Mouse (Mus musculus) forebrain, embryonic 13.5 days (tissue): ENCODE measurements around the gene Ubald2. TPM values are rescaled to one million over a fixed set of nuclear protein-coding genes. Genes with fewer than 3 reads are reported as not detected.

ENCODE experiments used
- ATAC-seq: fragments of 200-750 bp; cut with Nextera tagmentation; 2 replicates; pipeline ENCODE4 v1.8.0; 2017
- H3K27ac ChIP-seq: fragments of 300-500 bp; sonication (generic); 2 replicates; pipeline ENCODE4 v1.5.1; 2015; ENCODE audit warnings: inconsistent platforms, mild to moderate bottlenecking, moderate library complexity
- H3K27me3 ChIP-seq: fragments of 300-500 bp; sonication (generic); 2 replicates; pipeline ENCODE4 v1.6.1; 2015; ENCODE audit warnings: mild to moderate bottlenecking, inconsistent platforms
- H3K36me3 ChIP-seq: fragments of 300-500 bp; sonication (generic); 2 replicates; pipeline ENCODE4 v1.6.1; 2015; ENCODE audit warnings: mild to moderate bottlenecking, inconsistent platforms; ENCODE audit not compliant: poor library complexity, severe bottlenecking
- H3K4me1 ChIP-seq: fragments of 300-500 bp; sonication (generic); 2 replicates; pipeline ENCODE4 v1.6.1; 2015; ENCODE audit warnings: inconsistent platforms
- H3K4me2 ChIP-seq: fragments of 300-500 bp; sonication (generic); 2 replicates; pipeline ENCODE4 v1.6.1; 2015; ENCODE audit warnings: inconsistent platforms, mild to moderate bottlenecking, moderate library complexity
- H3K4me3 ChIP-seq: fragments of 300-500 bp; sonication (generic); 2 replicates; pipeline ENCODE4 v1.5.1; 2015; ENCODE audit warnings: mild to moderate bottlenecking, inconsistent platforms
- H3K9ac ChIP-seq: fragments of 300-500 bp; sonication (generic); 2 replicates; pipeline ENCODE4 v1.6.1; 2015; ENCODE audit warnings: mild to moderate bottlenecking, inconsistent platforms
- H3K9me3 ChIP-seq: fragments of 300-500 bp; sonication (generic); replicated peaks from 2 replicates; pipeline ENCODE4 v1.6.1; 2016; ENCODE audit warnings: inconsistent platforms
- WGBS: fragments of 180-500 bp; shearing (Covaris S2); methylation state at CpG from one replicate; pipeline ENCODE4 v1.1.7; 2015; 5-methylcytosine and 5-hydroxymethylcytosine counted together
- polyA plus RNA-seq: library from polyadenylated mRNA; unstranded; fragments of >200 nt; fragmentation: Nextera tagmentation; extraction: Ambion mirVana; gene quantifications from 2 replicates; pipeline ENCODE4 v1.2.1, GENCODE M21; 2015

Ubald2 gene
- 45.5 and 58.2 TPM in 2 replicates for polyA plus RNA-seq

DNA sequence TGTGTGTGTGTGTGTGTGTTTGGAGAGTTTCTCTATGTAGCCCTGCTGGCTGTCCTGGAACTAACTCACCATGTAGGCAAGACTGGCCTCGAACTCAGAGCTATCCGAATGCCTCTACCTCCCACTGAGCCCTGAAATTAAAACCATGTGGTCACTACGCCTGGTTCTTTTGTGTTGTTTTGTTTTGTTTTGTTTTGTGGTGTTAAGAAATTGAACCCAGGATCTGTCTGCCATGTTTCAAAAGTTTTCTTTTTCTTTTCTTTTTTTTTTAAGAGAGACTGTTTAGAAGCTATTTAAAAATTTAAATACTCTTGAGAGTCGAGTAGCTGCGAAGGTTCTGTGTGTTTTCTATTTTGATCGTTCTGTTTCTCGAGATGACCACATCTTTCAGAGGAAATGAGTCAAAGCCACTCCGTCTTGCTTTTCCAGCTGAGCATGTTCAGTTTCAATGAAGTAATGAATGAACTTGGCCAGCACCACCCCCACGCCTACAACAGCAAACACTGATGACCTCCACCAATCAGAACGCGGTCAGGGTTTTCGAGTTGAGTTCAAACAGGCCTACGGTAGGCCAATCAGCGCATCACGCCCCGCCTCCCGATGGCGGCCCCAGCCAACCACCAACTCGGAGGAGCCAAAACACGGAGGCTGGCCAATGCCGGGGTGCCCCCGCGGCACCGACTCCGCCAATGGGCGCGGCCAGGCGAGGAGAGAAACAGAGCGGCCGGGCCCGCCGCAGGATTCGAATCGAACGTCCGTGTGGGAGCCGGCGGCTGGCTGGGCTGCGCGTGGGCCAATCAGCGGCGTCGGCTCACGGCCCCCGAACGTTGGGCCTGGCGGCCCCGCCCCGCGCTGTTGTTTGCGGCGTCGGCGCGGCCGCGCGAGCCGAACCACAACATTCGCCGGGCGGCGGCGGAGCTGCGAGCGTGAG is at the start of gene Ubald2:
TSS of gene Ubald2 (plus strand) at position 739 of the 931 bp plus-strand sequence.
- WGBS = 2% methylated on average over 64 of the region's 66 CpGs
- peaks cover 9% of the 10 kb centered on the region; the same call in 1 of the 2 replicates for H3K27me3 ChIP-seq
- H3K4me1 ChIP-seq = peaks cover 38% of the 10 kb centered on the region
- H3K4me2 ChIP-seq = peak within 1 kb of the TSS; percentile 96
- ATAC-seq = peak; percentile 99
- H3K27ac ChIP-seq = peak within 1 kb of the TSS; percentile 93
- peaks cover 23% of the 10 kb centered on the region for H3K36me3 ChIP-seq
- peak within 1 kb of the TSS; percentile 96 for H3K4me3 ChIP-seq
- H3K9ac ChIP-seq = peak within 1 kb of the TSS; percentile 97
- no peaks in the 10 kb centered on the region for H3K9me3 ChIP-seq

- Histone ChIP-seq H3K27ac (no peak overlapping the region), H3K9ac (no peak overlapping the region), H3K4me1 (peaks cover 21% of the 10 kb centered on the region), H3K9me3 (no peaks in the 10 kb centered on the region), H3K4me3 (no peak overlapping the region), H3K4me2 (no peak overlapping the region), H3K36me3 (peaks cover 34% of the 10 kb centered on the region), H3K27me3 (no peaks in the 10 kb centered on the region)
- ATAC-seq = no peak
- WGBS = 82% methylated on average over 11 of the region's 11 CpGs
Observed at GRCm38 (mm10) chr11:116384171-116384570, 49.7 kb upstream of the Ubald2 start.

GRCm38 (mm10) chr11:116385999-116386398 is 47.9 kb upstream of the Ubald2 start:
- 57% methylated on average over 5 of the region's 5 CpGs for WGBS
- Histone ChIP-seq H3K4me1 (peaks cover 21% of the 10 kb centered on the region), H3K27ac (peak overlapping the region; percentile 55), H3K4me2 (no peak overlapping the region), H3K36me3 (peaks cover 26% of the 10 kb centered on the region), H3K4me3 (no peak overlapping the region), H3K9me3 (no peaks in the 10 kb centered on the region), H3K27me3 (no peaks in the 10 kb centered on the region), H3K9ac (no peak overlapping the region)
- ATAC-seq = no peak

GRCm38 (mm10) chr11:116387086-116388071 is 46.5 kb upstream of the Ubald2 start:
- WGBS = 29% methylated on average over 13 of the region's 16 CpGs
- Histone ChIP-seq H3K4me3 (no peak overlapping the region), H3K27ac (peak overlapping the region; percentile 7), H3K27me3 (no peaks in the 10 kb centered on the region), H3K36me3 (peaks cover 17% of the 10 kb centered on the region), H3K9ac (0 out of 2 replicates have a peak overlapping the region, but pooled peaks have one; percentile 10), H3K4me2 (no peak overlapping the region; the same call in 1 of the 2 replicates), H3K4me1 (peaks cover 21% of the 10 kb centered on the region), H3K9me3 (no peaks in the 10 kb centered on the region)
- no peak for ATAC-seq

GRCm38 (mm10) chr11:116388841-116389480 is 44.9 kb upstream of the Ubald2 start:
- peak overlapping the region; percentile 27; the same call in 1 of the 2 replicates for H3K4me2 ChIP-seq
- no peaks in the 10 kb centered on the region for H3K9me3 ChIP-seq
- H3K9ac ChIP-seq = no peak overlapping the region
- ATAC-seq = peak; percentile 33; the same call in 1 of the 2 replicates
- WGBS = 74% methylated on average over 14 of the region's 14 CpGs
- H3K4me1 ChIP-seq = peaks cover 21% of the 10 kb centered on the region
- peaks cover 10% of the 10 kb centered on the region; the same call in 1 of the 2 replicates for H3K36me3 ChIP-seq
- H3K27ac ChIP-seq = no peak overlapping the region
- H3K27me3 ChIP-seq = no peaks in the 10 kb centered on the region
- H3K4me3 ChIP-seq = no peak overlapping the region

GRCm38 (mm10) chr11:116394769-116395168 is 39.1 kb upstream of the Ubald2 start:
- H3K27me3 ChIP-seq = no peaks in the 10 kb centered on the region
- peaks cover 15% of the 10 kb centered on the region for H3K36me3 ChIP-seq
- WGBS = 91% methylated on average over 4 of the region's 4 CpGs
- H3K4me3 ChIP-seq = no peak overlapping the region
- no peak for ATAC-seq
- H3K9ac ChIP-seq = no peak overlapping the region
- H3K27ac ChIP-seq = peak overlapping the region; percentile 35; the same call in 1 of the 2 replicates
- H3K4me2 ChIP-seq = no peak overlapping the region
- H3K4me1 ChIP-seq = peaks cover 5% of the 10 kb centered on the region
- H3K9me3 ChIP-seq = no peaks in the 10 kb centered on the region

- no peak overlapping the region for H3K4me3 ChIP-seq
- H3K27me3 ChIP-seq = no peaks in the 10 kb centered on the region
- no peak overlapping the region for H3K4me2 ChIP-seq
- H3K4me1 ChIP-seq = peaks cover 5% of the 10 kb centered on the region
- H3K27ac ChIP-seq = no peak overlapping the region
- ATAC-seq = no peak
- no peak overlapping the region for H3K9ac ChIP-seq
- WGBS = 89% methylated on average over 11 of the region's 11 CpGs
- peaks cover 15% of the 10 kb centered on the region for H3K36me3 ChIP-seq
- H3K9me3 ChIP-seq = no peaks in the 10 kb centered on the region
Observed at GRCm38 (mm10) chr11:116396276-116396933, 37.5 kb upstream of the Ubald2 start.

GRCm38 (mm10) chr11:116396934-116397330 is 37.0 kb upstream of the Ubald2 start:
- ATAC-seq = no peak
- 96% methylated on average over 3 of the region's 3 CpGs for WGBS

GRCm38 (mm10) chr11:116397517-116398347 is 36.2 kb upstream of the Ubald2 start:
- H3K4me3 ChIP-seq = no peak overlapping the region
- no peaks in the 10 kb centered on the region for H3K27me3 ChIP-seq
- peaks cover 5% of the 10 kb centered on the region for H3K4me1 ChIP-seq
- no peaks in the 10 kb centered on the region for H3K9me3 ChIP-seq
- H3K36me3 ChIP-seq = peaks cover 18% of the 10 kb centered on the region
- no peak for ATAC-seq
- H3K4me2 ChIP-seq = no peak overlapping the region
- WGBS = 83% methylated on average over 8 of the region's 8 CpGs
- H3K27ac ChIP-seq = no peak overlapping the region
- H3K9ac ChIP-seq = no peak overlapping the region

More at GRCm38 (mm10) chr11:116396934-116397330, 37.0 kb upstream of the Ubald2 start:
- no peak overlapping the region for H3K9ac ChIP-seq
- H3K4me2 ChIP-seq = no peak overlapping the region
- peaks cover 5% of the 10 kb centered on the region for H3K4me1 ChIP-seq
- H3K4me3 ChIP-seq = no peak overlapping the region
- H3K27ac ChIP-seq = no peak overlapping the region
- no peaks in the 10 kb centered on the region for H3K9me3 ChIP-seq
- no peaks in the 10 kb centered on the region for H3K27me3 ChIP-seq
- H3K36me3 ChIP-seq = peaks cover 15% of the 10 kb centered on the region

DNA sequence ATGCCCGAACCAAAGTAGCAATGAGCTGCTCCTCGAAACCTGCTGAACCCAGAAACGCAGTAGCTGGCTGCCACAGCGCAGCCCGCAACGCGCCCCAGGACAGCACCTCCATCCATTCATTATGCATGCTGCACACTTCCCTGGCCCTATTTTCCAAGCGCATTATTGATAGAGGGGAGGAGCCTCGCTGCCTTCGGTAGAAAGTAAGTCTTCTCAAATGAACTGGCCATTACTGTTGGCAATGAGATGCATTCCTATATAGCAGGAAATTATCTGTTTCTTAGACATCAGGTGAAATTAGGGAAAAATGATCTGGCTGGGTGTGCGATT is 35.6 kb upstream of the Ubald2 start:
- no peaks in the 10 kb centered on the region for H3K9me3 ChIP-seq
- H3K27ac ChIP-seq = no peak overlapping the region
- H3K27me3 ChIP-seq = no peaks in the 10 kb centered on the region
- H3K4me2 ChIP-seq = no peak overlapping the region
- ATAC-seq = no peak
- H3K9ac ChIP-seq = no peak overlapping the region
- WGBS = 81% methylated on average over 11 of the region's 11 CpGs
- no peak overlapping the region for H3K4me3 ChIP-seq
- H3K36me3 ChIP-seq = peaks cover 24% of the 10 kb centered on the region
- H3K4me1 ChIP-seq = peaks cover 5% of the 10 kb centered on the region
